Mouse (Mus musculus) kidney, postnatal 4 days (tissue): ENCODE data around the gene Gm20662.

Experiments used
- DNase-seq, 2 experiments: peaks; one replicate each; pipeline ENCODE4 v3.0.0; 2021; ENCODE audit warnings: mixed read lengths in 2 of 2

The Gm20662 gene

DNA sequence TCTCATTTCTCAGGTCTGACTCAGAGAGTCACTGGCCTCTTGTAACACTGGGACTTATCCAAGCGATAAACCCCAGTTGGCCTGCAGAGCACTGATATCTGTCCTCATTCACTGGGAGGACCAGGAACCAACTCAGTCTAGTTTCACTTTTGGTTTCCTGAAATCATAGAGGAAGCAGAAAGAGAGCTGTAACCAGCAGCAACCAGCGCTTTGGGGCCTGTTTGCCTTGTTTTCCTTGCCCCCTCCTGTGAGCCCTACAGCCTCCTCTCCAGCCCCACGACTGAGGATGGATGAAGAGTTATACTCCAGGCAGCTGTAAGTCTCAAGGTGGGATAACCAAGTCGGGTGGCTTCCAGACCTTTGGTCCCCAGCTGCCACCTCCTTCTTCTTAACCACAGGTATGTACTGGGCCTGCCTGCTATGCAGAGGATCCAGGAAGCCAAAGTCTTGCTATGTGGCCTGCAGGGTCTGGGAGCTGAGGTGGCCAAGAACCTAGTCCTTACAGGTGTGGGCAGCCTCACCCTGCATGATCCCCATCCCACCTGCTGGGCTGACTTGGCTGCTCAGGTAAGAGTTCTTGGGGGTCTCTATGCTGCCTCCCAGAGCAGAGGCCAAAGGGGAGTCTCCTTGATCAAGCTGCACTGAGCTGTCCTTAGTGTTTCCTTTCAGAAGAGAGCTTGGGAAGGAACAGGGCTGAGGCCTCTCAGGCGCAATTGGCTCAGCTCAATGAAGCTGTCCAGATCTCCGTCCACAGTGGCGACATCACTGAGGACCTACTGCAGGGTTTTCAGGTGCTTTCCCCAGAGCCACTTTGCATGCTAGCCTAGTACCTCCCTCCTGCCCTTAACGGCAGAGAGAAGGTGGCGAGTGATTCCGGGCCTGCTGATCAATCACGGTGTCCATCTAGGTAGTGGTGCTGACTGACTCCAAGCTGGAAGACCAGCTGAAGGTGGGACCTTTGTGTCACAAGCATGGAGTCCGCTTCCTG, 20.5 kb upstream of the Gm20662 start, which contains the start of gene Uba7:
TSS of gene Uba7 (plus strand) at position 107 of the 988 bp plus-strand sequence.
- peak; percentile 16 to 35 for DNase-seq

DNA sequence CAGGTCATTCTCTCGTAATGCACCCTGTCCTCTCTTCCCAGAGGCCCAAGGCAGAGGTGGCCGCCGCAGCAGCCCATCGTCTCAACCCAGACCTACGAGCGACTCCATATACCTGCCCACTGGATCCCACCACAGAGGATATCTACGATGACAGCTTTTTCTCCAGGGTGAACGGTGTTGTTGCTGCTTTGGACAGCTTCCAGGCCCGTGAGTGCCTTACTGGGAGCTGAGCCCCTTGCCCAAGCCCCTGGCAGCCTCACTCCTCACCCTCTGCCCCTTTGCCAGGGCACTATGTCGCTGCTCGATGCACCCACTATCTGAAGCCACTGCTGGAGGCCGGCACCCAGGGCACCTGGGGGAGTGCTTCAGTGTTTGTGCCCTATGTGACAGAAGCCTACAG, 17.3 kb upstream of the Gm20662 start:
- no peak for DNase-seq

DNA sequence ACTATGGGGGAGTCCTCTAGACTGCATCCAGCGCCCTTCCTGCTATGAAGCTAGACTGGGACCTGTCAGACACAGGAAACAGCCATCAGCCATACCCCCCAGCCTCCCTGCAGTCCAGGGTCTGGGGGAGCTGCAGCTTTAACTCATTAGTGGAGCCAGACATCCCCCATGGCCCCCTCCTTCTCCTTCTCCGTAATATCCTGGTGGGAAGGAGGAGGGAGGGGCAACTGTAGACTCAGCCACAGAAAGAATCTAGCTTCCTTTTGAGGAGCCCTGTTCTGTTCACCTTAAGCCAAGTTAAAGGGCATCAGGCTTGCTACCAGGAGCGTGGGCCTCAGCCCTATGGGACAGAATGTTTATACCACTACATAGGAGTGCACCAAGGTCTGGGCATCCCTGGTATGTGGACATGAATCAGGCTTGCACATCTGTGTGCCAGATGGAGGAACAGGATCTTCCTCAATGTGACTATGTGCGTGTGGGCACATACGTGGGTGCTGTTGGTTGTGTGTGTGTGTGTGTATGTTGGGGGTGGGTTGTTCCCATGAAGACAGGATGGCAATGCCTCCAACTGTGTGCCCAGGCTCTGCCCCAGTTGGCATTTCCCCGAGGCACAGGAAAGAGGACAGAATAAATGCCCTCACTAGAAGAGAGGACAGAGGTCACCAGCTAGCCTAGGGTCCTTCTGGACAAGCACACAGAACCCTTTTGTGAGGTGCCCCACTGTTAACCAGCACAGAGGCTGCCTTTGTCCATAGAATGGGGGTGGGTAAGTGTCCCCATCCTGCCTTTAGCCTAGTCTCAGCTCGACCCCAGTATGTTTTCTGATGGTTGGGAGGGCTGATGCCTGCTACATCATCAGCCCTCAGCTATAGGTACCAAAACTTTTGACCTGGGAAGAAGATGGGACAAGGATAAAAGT, 14.2 kb upstream of the Gm20662 start:
- peak; percentile 70 to 81 for DNase-seq

DNA sequence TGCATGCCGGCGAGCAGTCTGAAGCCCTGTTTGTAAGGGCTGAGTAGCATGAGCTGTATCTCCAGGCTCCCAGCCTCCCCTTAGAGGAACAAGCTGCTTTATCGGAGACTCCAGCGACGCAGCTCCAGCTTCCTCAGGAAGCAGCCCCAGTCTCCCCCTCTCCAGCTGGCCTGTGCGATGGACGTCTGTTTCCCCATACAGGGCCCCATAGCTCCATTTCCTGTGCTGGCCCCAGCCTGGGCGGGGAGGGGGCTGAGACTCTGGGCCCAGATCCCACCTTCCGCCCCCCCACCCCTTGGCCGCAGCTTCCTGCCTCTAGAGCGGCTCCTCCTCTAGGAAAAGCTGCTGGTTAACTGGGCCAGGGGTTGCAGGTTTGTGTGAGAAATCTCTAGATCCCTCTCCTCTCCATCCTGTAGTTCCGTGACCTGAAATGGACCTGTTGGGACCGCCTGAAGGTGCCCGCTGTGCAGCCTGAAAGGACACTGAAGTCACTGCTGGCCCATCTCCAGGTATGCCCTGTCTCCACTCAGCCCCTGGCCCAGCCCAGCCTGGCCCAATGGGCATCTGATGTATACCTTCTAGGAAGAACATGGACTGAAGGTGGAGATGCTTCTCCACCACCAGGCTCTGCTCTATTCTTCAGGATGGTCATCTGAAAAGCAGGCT, 13.3 kb upstream of the Gm20662 start, which contains the start of gene Gm20661:
TSS of gene Gm20661 (plus strand) at position 378 of the 666 bp plus-strand sequence.
- peak; percentile 87 to 91 for DNase-seq

DNA sequence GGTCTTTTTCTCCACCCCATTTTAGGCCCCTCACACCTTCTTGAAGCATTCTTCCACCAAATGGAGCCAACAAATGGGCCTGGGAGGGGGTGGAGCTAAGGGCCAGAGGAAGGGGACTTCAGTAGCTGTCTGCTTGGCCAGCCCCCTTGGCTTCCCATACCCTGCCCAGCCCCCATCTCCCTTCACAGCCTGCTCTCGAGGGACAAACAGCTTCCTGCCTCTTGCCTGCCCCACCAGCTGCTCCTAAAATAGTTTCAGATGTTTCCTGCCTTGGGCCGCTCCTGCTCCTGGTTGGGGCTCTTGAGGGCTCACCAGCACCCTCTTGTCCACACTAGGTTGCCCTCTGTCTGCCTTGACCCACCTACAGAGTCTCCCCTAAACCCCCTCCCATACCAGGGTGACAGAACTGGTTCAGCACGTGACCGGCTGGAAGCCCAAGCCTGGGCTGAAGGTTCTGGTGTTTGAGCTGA, 12.7 kb upstream of the Gm20662 start:
- DNase-seq = peak; percentile 90 to 94

DNA sequence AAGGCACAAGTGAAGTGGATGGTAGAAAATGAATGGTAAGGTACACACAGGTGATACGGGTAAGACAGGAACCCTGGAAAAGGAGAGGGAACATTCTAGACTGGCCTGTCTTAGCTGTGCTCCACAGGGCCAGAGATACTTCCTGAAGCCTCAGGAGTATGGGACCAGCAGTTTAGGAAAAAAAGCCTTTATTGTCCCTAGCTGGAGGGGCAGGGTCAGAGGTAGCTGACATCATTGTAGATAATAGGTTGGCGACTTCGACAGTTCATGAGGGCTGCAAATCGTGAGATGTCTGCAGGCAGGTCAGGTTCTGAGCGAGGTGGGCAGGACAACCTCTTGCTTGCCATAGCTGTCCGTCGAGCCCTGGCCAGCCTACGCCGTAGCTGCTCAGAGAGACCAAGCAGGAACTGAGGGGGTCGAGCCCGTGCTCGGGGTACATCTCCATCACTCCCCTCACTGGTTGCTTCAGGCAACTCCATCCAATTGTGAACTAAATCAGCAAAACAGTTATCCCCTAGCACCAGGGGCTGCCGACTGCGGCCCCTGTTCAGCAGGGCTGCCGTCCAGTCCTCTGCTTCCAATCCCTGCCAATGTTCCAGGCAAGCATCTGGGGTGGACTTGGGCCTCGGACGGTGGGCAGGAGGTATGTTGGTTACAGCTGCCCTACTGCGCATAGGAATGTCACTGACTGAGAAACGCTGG, 11.9 kb upstream of the Gm20662 start:
- DNase-seq = peak; percentile 41 to 60

DNA sequence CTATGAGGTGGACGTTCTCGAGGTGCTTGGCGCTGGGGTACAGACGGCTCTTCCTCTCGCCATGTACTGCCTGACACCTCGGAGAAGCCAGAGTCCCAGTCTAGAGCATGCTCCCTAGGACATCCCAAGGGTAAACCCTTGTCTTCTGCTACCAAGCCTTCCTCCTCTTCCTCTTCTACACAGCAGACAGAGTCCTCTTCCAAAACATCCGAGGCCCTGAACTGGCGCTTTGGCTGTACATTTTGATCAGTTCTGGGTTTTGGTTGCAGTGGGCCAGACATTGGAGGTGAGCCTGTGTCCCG, 11.4 kb upstream of the Gm20662 start:
- DNase-seq = no peak

DNA sequence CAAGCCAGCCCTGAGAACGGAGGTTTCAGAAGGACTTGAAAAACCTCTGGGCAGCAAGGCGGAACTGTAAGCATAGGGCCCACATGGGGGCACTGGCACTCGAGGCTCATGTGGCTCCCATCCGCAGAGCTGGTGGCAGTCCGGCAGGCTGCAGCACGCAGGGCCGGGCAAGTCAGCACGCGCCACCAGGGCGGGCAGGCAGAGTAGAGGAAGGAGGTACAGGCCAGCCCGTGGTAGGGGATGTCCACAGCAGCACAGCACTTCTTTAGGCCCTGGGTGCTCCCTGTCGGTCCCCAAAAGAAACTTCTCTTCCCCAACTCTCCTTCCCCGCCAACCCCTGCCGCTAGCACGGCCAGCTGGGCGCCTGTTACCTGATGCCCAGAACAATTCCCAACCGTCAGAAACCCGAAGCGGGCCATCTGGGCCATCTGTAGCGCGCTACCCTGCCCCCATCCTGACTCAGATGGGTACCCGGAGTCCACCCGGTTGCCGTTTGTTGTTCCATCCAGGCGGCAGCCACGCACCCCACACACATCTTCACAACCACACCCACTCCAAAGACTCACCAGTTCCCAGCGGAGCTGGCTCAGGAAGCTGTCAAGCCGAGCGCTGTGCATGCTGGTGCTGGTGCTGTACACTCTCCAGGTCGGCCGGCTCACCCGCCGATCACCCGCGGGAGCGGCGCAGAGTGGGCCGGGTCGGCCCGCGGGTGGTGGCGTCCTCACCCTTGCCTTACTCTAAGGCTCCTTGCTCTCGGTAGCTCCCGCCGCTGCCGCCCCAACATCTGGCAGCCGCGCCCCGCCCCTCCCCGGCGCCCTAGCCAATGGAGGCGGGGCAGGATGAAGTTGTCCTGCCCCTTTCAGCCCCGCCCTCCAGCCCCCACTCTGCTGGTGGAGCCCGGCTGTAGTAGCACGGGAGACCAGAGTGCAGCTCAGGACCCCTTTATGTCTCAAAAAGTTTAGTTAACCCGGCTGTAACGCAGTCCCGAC, 10.7 kb upstream of the Gm20662 start, which contains the start of gene Inka1:
TSS of gene Inka1 (minus strand) at position 749 of the 989 bp plus-strand sequence.
- peak; percentile 94 to 96 for DNase-seq

DNA sequence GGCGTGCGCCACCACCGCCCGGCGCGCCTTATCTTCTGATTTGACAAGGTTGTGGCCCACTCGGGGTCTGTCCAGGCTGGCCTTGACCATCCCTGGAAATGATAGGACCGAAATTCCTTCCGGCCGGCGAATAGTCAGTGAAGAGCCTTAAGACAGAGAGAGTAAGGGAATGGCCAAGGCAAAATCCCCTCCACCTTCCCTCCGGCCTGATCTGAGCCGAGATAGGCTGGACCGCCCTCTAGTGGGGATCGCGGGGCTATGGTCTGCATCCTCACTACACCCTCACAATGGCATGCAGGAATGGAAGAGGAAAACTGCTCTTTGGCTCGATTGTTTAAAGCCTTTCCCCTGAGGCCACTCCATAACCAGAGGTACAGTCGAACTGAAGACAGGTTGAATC, 9.8 kb upstream of the Gm20662 start:
- DNase-seq = peak; percentile 89 to 92

DNA sequence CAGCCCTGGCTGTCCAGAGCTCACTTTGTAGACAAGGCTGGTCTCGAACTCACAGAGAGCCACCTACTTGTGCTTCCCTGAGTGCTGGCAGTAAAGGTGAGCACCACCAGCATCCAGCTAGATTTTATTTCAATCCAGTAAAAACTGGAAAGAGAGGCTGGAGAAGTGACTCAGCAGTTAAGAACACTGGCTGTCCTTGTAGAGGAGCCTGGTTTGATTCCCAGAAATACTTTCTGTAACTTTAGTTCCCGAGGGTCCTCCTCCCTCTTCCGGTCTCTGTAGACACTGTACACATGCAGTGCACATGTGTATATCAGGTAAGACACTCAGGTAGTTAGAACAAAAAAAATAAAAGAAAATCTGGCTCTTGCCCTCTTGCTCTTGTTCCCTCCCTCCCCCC, 8.2 kb upstream of the Gm20662 start:
- DNase-seq = no peak

DNA sequence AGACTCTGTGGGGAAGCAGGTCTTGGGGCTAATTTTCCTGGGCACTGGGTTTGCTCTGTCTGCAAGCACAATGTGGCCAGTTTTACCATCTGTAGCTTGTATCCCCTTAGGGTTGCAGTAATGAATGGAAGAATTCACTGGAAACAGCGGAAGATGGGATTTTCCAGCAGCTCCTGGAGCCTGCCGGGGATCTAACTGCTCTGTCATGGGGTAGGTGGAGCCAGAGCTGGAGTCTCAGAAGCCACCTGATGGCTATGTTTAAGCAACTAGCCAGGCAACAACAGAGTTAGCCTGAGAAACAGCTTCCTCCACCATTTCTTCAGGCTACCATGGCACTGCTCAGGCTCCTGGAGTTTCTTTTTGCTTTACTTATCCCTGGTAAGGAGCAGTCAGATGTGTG, 4.0 kb upstream of the Gm20662 start, which contains the start of gene Cdhr4:
TSS of gene Cdhr4 (plus strand) at position 301 of the 400 bp plus-strand sequence.
- DNase-seq = no peak

DNA sequence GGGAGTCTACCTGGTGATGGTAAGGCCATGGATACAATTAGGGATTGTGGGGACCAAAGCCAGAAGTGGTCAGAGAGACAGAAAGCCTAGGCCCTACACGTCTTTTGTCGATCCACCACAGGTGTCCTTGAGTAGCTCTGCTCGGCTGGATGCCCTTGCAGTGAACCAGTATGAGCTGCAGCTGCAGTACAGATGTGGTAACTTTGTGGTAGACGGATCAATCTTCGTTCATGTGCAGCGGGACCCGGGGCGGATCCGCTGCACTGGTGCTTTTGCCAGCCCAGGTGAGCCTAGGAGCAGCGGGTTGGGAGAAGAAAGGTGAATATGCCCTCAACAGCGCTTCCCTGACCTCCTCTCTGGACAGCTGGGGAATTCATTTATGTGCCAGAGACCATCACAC, 3.1 kb upstream of the Gm20662 start:
- DNase-seq = no peak

DNA sequence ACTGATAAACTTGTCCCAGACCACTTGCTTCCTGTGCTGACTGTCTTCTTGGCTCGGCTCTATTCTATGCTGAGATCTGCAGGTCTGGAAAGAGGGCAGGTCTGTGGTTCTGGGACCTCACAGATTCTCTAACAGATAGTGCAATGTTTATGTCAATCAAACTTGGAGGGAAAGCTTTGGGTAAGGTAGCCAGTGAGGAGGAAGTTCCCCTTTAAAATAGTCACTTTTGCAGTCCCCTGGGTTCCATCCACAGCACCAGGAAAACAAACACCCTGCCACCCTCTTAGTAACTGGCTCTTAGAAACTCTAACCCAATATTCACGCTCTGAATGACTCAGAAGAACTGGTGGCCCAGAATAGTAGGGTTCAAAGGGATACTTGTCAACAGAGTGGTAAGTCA, 1.7 kb upstream of the Gm20662 start:
- no peak for DNase-seq

DNA sequence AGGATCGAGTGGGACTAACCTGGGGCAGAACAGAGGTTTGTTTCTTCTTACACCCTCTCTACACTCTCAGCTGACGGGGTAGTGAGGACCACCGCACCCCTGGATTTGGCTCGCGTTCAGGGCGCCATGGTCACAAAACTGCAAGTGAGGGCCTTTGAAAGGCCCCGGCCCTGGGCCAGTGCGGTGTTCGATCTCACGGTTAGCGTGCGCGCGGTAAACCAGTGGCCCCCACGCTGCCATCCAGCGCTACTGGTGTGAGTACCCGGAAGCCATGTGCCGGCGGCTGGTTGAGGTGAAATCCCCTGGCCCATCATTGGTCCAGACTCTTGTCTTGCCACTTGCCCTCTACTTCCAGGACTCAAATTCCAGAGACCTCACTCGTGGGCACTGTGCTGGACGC, 636 bp upstream of the Gm20662 start:
- no peak for DNase-seq

DNA sequence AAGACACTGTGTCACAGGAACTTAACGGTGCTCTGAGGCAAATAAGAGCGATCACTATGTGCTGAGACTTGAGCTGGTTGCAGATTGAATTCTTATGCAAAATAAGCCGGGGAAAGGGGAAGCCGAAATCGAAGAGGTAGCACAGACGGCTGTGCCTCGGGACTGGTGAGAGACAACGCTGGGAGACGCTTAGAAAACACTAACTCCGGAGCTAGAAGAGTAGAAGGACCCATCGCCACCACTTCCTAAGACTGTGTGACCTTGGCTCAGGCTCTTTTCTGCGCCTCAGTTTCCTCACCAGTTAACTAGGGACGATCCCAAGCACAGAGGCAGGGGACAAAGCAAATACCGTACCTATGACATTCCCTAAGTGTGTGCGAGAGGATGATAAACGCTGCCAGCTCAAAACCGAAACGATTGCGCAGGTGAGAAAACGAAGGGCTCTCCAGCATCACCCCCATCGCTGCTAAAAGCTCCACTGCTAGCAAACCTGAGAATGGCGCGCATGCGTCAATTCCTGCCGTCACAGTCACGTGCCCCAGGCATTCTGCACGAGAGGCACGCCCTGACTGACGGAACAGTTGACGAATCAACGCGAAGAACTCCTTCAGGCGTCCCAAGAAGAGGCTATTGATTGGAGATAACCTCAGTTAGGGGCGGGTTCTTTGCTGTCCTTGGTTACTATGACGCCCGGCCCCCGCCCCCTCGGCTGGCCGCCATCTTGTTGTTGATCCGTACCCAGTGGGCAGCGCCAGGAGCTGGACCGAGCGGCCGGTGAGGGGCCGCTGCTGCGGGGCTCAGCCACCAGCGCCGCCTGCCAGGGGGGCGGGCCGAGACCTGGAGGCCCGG, 6.0 kb downstream of the Gm20662 start, which contains the start of gene Ip6k1:
TSS of gene Ip6k1 (plus strand) at position 580 of the 849 bp plus-strand sequence.
- DNase-seq = peak; percentile 100

DNA sequence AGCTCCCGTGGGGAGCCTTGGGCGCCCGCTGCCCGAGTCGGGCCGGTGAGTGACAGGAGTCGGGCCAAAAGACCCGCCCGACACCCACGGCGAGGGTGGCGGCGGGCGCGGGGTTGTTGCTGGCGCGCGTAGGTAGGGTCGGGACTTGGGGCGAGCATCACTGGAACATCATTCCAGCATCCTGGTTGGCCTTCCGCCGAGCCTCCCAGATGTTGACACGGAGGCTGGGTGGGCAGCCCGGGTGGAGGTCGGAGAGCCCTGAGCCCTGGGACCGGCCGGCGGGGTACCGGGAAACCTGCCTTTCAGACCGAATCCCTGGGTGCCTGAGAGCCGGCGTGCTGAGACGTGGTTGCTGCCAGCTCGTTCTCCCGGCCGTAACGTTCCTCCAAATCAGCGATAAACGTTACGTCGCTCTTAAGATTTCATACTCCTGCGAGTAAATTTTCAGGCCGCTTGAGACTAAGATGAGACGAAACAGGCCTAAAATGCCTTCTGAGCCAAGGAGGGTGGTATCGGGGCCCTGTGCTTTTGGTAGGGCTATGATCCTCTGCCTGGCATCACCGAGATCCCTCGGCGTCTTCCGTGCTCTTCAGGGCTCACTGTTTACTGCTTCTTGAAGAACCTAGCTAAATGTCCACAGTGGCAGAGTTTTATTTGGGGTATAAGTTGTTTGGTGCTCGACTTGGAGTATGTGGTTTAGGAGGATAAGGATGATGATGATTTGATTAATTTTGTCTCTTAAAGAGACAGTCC, 6.8 kb downstream of the Gm20662 start:
- DNase-seq = no peak

DNA sequence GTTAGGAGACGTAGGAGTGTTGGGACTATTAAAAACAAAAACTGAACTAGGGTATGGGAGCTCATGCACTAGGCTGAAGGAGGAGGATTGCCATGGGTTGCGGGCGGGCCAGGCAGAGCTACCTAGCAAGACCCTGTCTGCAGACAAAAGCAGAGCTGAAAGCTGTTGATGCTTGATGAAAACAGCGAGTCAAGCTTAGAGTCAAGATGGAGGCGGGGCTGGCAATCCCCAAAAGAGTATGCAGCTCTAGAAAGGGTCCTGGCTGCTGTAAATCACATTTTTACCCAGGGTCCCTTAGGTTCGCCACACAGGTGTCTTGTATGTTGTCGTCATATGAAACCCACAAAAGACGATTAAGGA, 7.4 kb downstream of the Gm20662 start:
- peak; percentile 20 to 41 for DNase-seq

DNA sequence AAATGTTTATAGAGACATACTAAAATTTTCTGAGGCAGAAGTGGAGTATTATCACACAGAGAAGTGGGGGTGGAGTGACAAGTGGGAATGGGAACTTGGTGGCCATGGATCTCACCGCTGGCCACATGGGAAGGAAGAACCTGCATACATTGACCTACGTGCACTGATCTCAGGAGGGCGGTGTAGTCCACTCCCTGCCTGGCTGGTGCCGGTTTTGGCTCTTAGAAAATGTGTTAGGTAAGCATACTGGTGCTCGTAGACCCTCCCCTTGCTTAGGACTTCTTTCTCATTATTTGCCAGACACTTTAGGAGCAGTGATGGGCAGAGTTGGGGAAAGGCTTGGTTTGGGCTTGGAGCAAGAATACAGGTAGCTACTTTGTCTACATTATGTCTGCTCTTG, 11.9 kb downstream of the Gm20662 start:
- DNase-seq = no peak

DNA sequence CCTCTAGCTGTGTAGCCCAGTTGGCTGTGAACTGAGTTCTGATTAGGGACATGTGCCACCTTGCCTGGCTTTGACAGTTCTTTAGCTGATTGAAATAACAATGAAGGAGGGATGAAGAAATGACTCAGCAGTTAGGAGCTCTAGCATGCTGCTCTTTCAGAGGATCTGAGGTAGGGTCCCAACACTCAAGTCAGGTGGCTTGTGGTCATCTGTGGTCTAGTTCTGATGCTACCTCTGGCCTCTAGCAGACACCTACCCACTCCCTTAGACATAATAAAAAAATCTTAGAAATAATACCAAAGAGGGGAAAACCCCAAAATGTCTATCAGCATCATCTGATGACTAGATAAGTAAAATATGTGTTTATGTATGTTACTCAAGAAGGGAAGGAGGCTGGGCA, 14.2 kb downstream of the Gm20662 start:
- no peak for DNase-seq
